Mouse (Mus musculus): Measurements from ENCODE around the gene Olfr218. TPM values are rescaled to one million over a fixed set of nuclear protein-coding genes. Genes with fewer than 3 reads are reported as not detected.

Gene Olfr218
- not detected for total RNA-seq (2023)

DNA sequence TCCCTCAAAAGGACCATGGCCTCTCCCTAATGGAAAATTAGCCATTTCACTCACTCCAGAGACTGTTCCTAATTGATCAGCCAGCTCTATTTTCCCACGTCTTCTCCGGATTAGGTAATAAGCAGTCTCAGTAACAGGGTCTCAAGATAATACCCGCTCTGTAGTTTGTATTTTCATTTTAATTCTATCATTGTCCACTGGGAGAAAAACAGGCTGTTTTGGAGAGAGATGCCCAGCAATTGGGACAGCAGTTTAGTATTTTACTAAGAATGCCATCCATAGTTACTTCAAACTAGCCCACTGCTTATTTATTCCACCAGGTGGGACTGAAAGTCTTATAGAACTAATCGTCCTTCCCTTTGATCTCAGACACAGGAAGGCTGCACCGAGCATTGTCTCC, at the start of gene Olfr218:
Gene Olfr218 (plus strand): TSS at position 301 of the 400 bp plus-strand sequence.

DNA sequence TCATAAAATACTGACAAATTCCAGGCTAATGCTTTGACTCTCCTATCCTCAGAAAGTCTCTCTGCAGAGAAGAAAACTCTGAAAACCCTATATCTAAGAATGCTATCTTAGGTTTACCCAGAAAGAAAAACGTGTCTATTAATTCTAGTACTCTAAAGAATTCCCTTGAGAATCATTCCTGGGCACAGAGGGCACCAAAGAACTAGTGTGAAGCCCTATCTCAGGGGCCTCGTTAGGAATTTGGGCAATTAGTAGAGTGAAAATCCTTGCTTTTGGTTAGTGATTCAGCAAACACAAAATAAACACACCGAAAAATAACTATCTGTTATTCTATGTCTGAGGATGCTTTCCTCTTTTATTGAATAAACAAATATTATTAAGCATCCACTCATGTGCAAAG, 7.1 kb upstream of the Olfr218 start, which contains the start of gene Olfr1406:
Gene Olfr1406 (minus strand): TSS at position 101 of the 400 bp plus-strand sequence.

DNA sequence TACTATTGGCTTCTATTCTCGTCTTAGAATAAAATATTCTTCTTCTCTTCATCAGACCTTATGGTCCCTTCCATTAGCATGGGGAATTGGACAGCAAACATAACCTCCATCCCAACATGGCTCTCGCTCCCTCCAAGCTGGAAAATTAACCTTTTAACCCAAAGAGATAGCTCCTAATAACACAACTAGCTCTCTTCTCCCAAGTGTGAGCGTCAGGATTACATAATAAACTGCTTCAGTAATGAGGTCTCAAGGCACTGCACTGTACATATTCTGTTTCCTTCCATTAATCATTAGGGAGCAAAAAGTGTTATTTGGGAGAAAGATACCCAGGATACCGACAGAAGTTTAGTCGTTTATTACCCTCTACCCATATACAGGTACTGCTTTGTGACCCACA, 14.5 kb downstream of the Olfr218 start, which contains the start of gene Olfr1404:
Gene Olfr1404 (plus strand): TSS at position 301 of the 400 bp plus-strand sequence.

DNA sequence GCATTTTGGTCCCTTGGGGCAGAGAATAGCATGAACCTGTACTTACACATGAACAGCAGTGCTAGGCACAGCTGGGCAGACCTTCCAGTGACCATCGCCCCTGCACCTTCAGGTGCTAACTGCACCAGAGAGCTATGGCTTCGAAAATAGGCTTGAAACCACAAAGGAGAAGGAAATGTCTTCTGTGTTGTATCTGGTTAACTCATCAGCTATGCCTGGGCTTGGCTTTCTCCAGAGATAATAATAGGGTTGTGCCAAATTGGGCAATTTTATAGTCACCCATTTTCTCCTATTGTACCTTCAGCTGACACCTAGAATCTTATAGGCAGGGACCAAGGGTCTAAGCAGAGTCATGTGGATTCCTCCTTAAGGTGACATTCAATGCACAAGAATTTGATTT, 29.5 kb downstream of the Olfr218 start, which contains the start of gene Fcer1a:
Gene Fcer1a (minus strand): TSS at position 134 of the 400 bp plus-strand sequence.

Other genes starting within 250 kb of the Olfr218 start
- not detected for gene Olfr16, start 247.4 kb upstream of the Olfr218 start, total RNA-seq (2023)
- gene Olfr1408, start 60.4 kb upstream of the Olfr218 start, total RNA-seq (2023): not detected
- not detected for gene Olfr1406, start 7.2 kb upstream of the Olfr218 start, total RNA-seq (2023)
- gene Olfr1404, start 14.6 kb downstream of the Olfr218 start, total RNA-seq (2023): not detected
- gene Fcer1a, start 29.4 kb downstream of the Olfr218 start, total RNA-seq (2023): not detected
- gene Olfr418, start 68.2 kb downstream of the Olfr218 start, total RNA-seq (2023): not detected
- not detected for gene Mptx2, start 80.0 kb downstream of the Olfr218 start, total RNA-seq (2023)
- not detected for gene Ackr1, start 135.9 kb downstream of the Olfr218 start, total RNA-seq (2023)
- 100 to 1,000 TPM; 118 to 130 TPM for gene Aim2, start 153.1 kb downstream of the Olfr218 start, total RNA-seq (2023)
- gene Cadm3, start 169.9 kb downstream of the Olfr218 start, total RNA-seq (2023): not detected